Mouse (Mus musculus) cerebellum, postnatal 36 days (tissue): ENCODE data around the gene Capn7.
A peak's percentile ranks its signal among the peaks of the same experiment; 100 is the strongest.

Experiments
- DNase-seq, 2 experiments: peaks; one replicate each; pipeline ENCODE4 v3.0.0; 2021 to 2022; ENCODE audit warnings: mixed read lengths in 2 of 2

Capn7 gene

GRCm38 (mm10) chr14:31336369-31337155 is at the start of gene Capn7:
TSS of gene Capn7 (plus strand) at chr14:31336638.
- peak; percentile 99 to 100 for DNase-seq

- DNase-seq, result no peak
Observed at GRCm38 (mm10) chr14:31313192-31313591, 23.2 kb upstream of the Capn7 start.

- no peak for DNase-seq
Observed at GRCm38 (mm10) chr14:31316613-31317012, 19.8 kb upstream of the Capn7 start.

- no peak for DNase-seq
Observed at GRCm38 (mm10) chr14:31317754-31318153, 18.7 kb upstream of the Capn7 start.

GRCm38 (mm10) chr14:31319546-31319945 is 16.9 kb upstream of the Capn7 start:
- no peak for DNase-seq

GRCm38 (mm10) chr14:31321181-31321580 is 15.3 kb upstream of the Capn7 start:
- DNase-seq, result no peak

- no peak for DNase-seq
Observed at GRCm38 (mm10) chr14:31322191-31322590, 14.2 kb upstream of the Capn7 start.

GRCm38 (mm10) chr14:31323189-31323588 is 13.2 kb upstream of the Capn7 start:
- no peak for DNase-seq

- no peak for DNase-seq
Observed at GRCm38 (mm10) chr14:31323849-31324792, 12.3 kb upstream of the Capn7 start, which contains the start of gene Dnah1. TSS of gene Dnah1 (minus strand) at chr14:31323896.

GRCm38 (mm10) chr14:31324851-31325250 is 11.6 kb upstream of the Capn7 start:
- no peak for DNase-seq

- no peak for DNase-seq
Observed at GRCm38 (mm10) chr14:31325551-31325950, 10.9 kb upstream of the Capn7 start.

GRCm38 (mm10) chr14:31326770-31327169 is 9.7 kb upstream of the Capn7 start:
- DNase-seq, result no peak

GRCm38 (mm10) chr14:31327196-31327595 is 9.2 kb upstream of the Capn7 start:
- DNase-seq, result no peak

GRCm38 (mm10) chr14:31327681-31328080 is 8.8 kb upstream of the Capn7 start:
- no peak for DNase-seq

- no peak for DNase-seq
Observed at GRCm38 (mm10) chr14:31329741-31330140, 6.7 kb upstream of the Capn7 start.

- no peak for DNase-seq
Observed at GRCm38 (mm10) chr14:31330957-31331356, 5.5 kb upstream of the Capn7 start.

- DNase-seq, result peak in 1 of 2 experiments; percentile 15
Observed at GRCm38 (mm10) chr14:31335765-31336164, 673 bp upstream of the Capn7 start.

- no peak for DNase-seq
Observed at GRCm38 (mm10) chr14:31337406-31337805, 968 bp downstream of the Capn7 start.

- no peak for DNase-seq
Observed at GRCm38 (mm10) chr14:31337947-31338346, 1.5 kb downstream of the Capn7 start.

- DNase-seq, result no peak
Observed at GRCm38 (mm10) chr14:31343241-31343640, 6.8 kb downstream of the Capn7 start.

GRCm38 (mm10) chr14:31345367-31345766 is 8.9 kb downstream of the Capn7 start:
- DNase-seq, result no peak

GRCm38 (mm10) chr14:31362236-31362635 is 25.8 kb downstream of the Capn7 start:
- DNase-seq, result no peak

- no peak for DNase-seq
Observed at GRCm38 (mm10) chr14:31364589-31364988, 28.2 kb downstream of the Capn7 start.

GRCm38 (mm10) chr14:31365350-31365749 is 28.9 kb downstream of the Capn7 start:
- DNase-seq, result peak; percentile 85
